Mouse (Mus musculus) stomach, postnatal 0 days (tissue): ENCODE results near the gene B230104I21Rik. TPM values are rescaled to one million over a fixed set of nuclear protein-coding genes. Genes with fewer than 3 reads are reported as not detected.
A peak's percentile ranks its signal among the peaks of the same experiment; 100 is the strongest.

Experiments
- ATAC-seq: fragments of 200-750 bp; cut with Nextera tagmentation; 2 replicates; pipeline ENCODE4 v1.8.0; 2017; ENCODE audit not compliant: low FRiP score, low TSS enrichment
- DNase-seq: peaks from one replicate; pipeline ENCODE4 v3.0.0-alpha.2; 2016; ENCODE audit warnings: low spot score
- H3K27ac ChIP-seq: fragments of 300-500 bp; sonication (generic); replicated peaks from 2 replicates; pipeline ENCODE4 v1.5.1; 2014; ENCODE audit warnings: mild to moderate bottlenecking, control low read depth
- H3K27me3 ChIP-seq: fragments of 300-500 bp; sonication (generic); 2 replicates; pipeline ENCODE4 v1.6.1; 2014; ENCODE audit warnings: low read length; ENCODE audit not compliant: control insufficient read depth, insufficient read depth
- H3K36me3 ChIP-seq: fragments of 300-500 bp; sonication (generic); 2 replicates; pipeline ENCODE4 v1.6.1; 2014; ENCODE audit warnings: low read length, mixed read lengths; ENCODE audit not compliant: control insufficient read depth, insufficient read depth
- H3K4me1 ChIP-seq: fragments of 300-500 bp; sonication (generic); replicated peaks from 2 replicates; pipeline ENCODE4 v1.6.1; 2014; ENCODE audit warnings: antibody characterized with exemption; ENCODE audit not compliant: control insufficient read depth, insufficient read depth
- H3K4me2 ChIP-seq: fragments of 300-500 bp; sonication (generic); replicated peaks from 2 replicates; pipeline ENCODE4 v1.6.1; 2014; ENCODE audit warnings: low read depth, mild to moderate bottlenecking, control low read depth, moderate library complexity
- H3K4me3 ChIP-seq: fragments of 300-500 bp; sonication (generic); 2 replicates; pipeline ENCODE4 v1.5.1; 2014; ENCODE audit warnings: low read depth, low read length, control low read depth
- H3K9ac ChIP-seq: fragments of 300-500 bp; sonication (generic); 2 replicates; pipeline ENCODE4 v1.6.1; 2014; ENCODE audit warnings: mild to moderate bottlenecking, low read length, control low read depth, mixed read lengths
- H3K9me3 ChIP-seq: fragments of 300-500 bp; sonication (generic); 2 replicates; pipeline ENCODE4 v1.6.1; 2016; ENCODE audit warnings: low read length; ENCODE audit not compliant: control insufficient read depth
- CTCF ChIP-seq: IDR thresholded peaks from 2 replicates; pipeline ENCODE4 v1.5.1; 2016; ENCODE audit warnings: antibody characterized with exemption, low read depth, mild to moderate bottlenecking, moderate library complexity
- EP300 ChIP-seq: optimal IDR thresholded peaks from 2 replicates; pipeline ENCODE3; 2016; ENCODE audit warnings: antibody characterized with exemption
- WGBS: fragments of 180-500 bp; shearing (Covaris S2); extraction: QIAGEN DNeasy Blood & Tissue Kit; methylation state at CpG from one replicate; pipeline ENCODE4 v1.1.7; 2014; 5-methylcytosine and 5-hydroxymethylcytosine counted together
- polyA plus RNA-seq: library from polyadenylated mRNA; unstranded; fragments of >200 nt; fragmentation: Nextera tagmentation; extraction: Ambion mirVana; gene quantifications from 2 replicates; pipeline ENCODE4 v1.2.1, GENCODE M21; 2015

The B230104I21Rik gene
- polyA plus RNA-seq, 1 experiment from 2014 or later = not detected

DNA sequence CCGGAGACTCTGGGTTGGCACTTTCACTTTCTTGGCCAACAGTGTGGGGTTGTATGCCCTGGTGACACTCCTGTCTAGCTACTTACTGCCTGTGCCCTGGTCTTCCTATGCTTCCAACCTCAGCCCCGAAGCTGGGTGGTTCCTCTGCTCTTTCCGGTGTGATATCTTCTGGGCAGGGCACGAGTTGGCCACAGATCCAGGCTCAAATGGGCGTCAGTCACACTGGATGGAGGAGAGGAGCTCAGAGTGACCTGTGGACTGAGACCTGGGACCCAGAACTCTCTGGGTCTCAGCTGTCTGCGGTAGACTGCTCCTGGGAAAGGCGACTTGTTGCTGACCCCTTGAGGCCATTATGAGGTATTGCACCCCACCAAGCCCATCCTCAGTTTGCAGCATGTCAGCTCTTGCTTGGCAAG lies 34.5 kb upstream of the B230104I21Rik start, which contains the start of gene Arhgef16:
Gene Arhgef16, minus strand, starts transcription at position 211 of the 416 bp plus-strand sequence.
- Histone ChIP-seq H3K4me2 (no peak within 1 kb of the TSS), H3K9me3 (no peaks in the 10 kb centered on the region), H3K27ac (peak within 1 kb of the TSS; percentile 56; the same call in 1 of the 2 replicates), H3K36me3 (no peaks in the 10 kb centered on the region), H3K4me3 (no peak within 1 kb of the TSS), H3K4me1 (0 out of 2 replicates have a peak, but pooled peaks cover 2% of the 10 kb centered on the region), H3K9ac (peak within 1 kb of the TSS; percentile 13; the same call in 1 of the 2 replicates), H3K27me3 (no peaks in the 10 kb centered on the region)
- TF ChIP-seq EP300 (no peak), CTCF (peak; percentile 92)
- ATAC-seq (peak; percentile 27), DNase-seq (peak; percentile 67)
- 20% methylated on average over 7 of the region's 7 CpGs for WGBS

DNA sequence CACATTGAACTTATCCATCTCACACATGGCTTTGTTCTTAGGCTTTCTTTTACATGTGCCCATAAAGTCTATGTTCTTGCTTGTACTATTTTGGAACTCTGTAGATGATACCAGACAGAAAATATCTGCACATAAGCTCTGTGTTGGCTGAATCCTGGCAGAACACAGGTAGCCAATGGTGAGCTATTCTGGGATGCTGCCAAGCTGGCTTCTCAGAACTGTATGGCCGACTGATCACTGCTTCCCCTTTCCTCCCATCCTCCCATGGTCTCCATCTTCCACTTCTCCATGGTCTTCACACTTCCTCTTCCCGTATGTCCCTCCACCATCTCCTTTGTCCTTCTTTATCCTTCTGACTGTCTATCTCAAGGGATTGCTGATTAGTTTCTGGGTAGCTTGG lies 26.8 kb upstream of the B230104I21Rik start:
- no peak for TF ChIP-seq CTCF
- no peak for TF ChIP-seq EP300
- no peak for DNase-seq
- H3K4me3 ChIP-seq = no peak overlapping the region
- H3K4me2 ChIP-seq = no peak overlapping the region
- H3K36me3 ChIP-seq = no peaks in the 10 kb centered on the region
- no peak overlapping the region for H3K9ac ChIP-seq
- no peak for ATAC-seq
- no peaks in the 10 kb centered on the region for H3K4me1 ChIP-seq
- H3K9me3 ChIP-seq = no peaks in the 10 kb centered on the region
- H3K27ac ChIP-seq = no peak overlapping the region
- no peaks in the 10 kb centered on the region for H3K27me3 ChIP-seq
- 66% methylated on average over 2 of the region's 2 CpGs for WGBS

DNA sequence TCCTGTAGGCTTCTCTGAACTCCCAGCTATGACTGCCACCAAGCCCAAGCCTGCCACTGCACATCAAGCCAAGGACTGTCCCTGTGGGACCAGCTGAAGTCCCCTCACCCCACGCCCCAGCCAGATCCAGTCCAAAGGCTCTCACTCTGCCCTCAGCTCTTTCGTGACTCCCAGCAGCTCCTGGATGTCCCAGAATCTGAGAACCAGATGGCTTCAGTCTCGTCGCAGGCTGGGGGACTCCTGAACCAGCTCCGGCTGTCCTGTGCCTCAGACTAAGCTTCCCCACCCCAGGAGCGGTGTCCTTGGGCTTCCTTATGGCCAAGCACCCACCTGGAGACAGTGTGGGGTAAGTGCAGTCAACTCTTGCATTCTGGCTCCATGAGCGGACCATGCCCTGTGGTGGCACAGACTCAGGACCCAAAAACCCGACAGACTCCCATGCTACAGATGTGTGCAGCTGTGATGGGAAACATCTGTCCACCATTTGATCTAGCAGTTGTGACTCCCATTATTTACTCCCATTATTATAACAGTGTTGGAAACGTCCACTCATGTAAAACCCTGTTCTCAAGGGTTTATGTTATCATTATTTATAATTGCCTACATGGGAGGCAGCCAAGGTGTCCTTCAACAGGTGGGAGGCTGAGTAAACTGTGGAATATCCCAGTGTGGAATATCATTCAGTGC lies 25.2 kb upstream of the B230104I21Rik start:
- DNase-seq (no peak), ATAC-seq (no peak)
- H3K27me3 ChIP-seq = no peaks in the 10 kb centered on the region
- no peaks in the 10 kb centered on the region for H3K9me3 ChIP-seq
- TF ChIP-seq CTCF (no peak), EP300 (no peak)
- H3K4me1 ChIP-seq = no peaks in the 10 kb centered on the region
- H3K27ac ChIP-seq = no peak overlapping the region
- H3K4me3 ChIP-seq = no peak overlapping the region
- no peaks in the 10 kb centered on the region for H3K36me3 ChIP-seq
- H3K4me2 ChIP-seq = no peak overlapping the region
- no peak overlapping the region for H3K9ac ChIP-seq
- WGBS = 50% methylated on average over 9 of the region's 9 CpGs

DNA sequence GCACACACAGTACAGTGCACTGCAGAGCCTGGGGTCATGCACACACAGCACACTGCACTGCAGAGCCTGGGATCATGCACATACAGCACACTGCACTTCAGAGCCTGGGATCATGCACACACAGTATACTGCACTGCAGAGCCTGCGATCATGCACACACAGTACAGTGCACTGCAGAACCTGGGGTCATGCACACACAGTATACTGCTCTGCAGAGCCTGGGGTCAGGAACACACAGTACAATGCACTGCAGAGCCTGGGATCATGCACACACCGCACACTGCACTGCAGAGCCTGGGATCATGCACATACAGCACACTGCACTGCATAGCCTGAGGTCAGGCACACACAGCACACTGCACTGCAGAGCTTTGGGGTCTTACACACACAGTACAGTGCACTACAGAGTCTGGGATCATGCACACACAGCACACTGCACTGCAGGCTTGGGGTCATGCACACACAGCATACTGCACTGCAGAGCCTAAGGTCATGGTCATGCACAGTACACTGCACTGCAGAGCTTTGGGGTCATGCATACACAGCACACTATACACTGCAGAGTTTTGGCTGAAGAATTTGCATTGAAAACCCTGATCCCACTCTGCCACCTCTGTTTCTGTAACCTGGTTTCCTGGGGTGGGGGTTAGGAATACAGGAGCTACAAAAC lies 23.6 kb upstream of the B230104I21Rik start:
- Histone ChIP-seq H3K27me3 (no peaks in the 10 kb centered on the region), H3K9ac (no peak overlapping the region), H3K4me3 (no peak overlapping the region), H3K4me2 (no peak overlapping the region), H3K9me3 (no peaks in the 10 kb centered on the region), H3K27ac (no peak overlapping the region), H3K4me1 (no peaks in the 10 kb centered on the region), H3K36me3 (no peaks in the 10 kb centered on the region)
- 94% methylated on average over 2 of the region's 2 CpGs for WGBS
- peak; percentile 22; the same call in 1 of the 2 replicates for ATAC-seq
- no peak for TF ChIP-seq EP300
- no peak for TF ChIP-seq CTCF
- no peak for DNase-seq

DNA sequence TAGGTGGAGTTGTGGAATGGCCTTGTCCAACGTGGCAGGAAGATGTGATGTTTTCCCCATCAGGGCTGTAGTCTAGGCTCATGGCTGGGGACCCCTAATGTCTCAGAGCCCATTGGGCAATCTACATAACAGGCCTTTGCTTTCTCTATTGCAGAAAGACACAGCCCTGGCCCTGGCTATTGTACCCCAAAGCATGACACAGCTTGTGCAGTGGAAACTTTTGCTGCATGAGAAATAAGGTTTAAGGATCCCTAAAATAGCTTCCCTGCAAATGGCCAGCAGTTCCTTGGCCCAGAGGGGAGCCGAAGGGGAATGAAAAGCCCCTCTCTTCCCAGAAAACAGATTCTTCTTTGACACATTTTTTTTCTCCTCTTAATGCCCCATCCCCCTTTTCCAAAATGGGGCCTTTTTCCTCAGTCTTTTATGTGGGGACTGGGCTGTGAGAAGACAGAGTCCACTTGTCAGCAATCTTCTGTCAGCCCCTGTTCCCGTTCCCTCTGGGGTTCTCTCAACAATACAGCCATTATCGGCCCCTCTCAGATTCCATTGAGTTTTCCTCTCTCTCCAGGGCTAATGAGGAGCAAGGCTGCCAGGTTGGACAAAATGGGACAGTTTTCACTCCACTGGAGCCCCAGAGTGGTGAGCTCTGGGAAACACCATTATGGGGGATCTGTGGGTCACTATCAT lies 22.8 kb upstream of the B230104I21Rik start:
- 68% methylated on average over 4 of the region's 4 CpGs for WGBS
- Histone ChIP-seq H3K27me3 (no peaks in the 10 kb centered on the region), H3K36me3 (no peaks in the 10 kb centered on the region), H3K27ac (no peak overlapping the region), H3K9me3 (no peaks in the 10 kb centered on the region), H3K9ac (no peak overlapping the region), H3K4me1 (no peaks in the 10 kb centered on the region), H3K4me2 (no peak overlapping the region), H3K4me3 (no peak overlapping the region)
- TF ChIP-seq CTCF (no peak), EP300 (no peak)
- no peak for ATAC-seq
- DNase-seq = no peak

DNA sequence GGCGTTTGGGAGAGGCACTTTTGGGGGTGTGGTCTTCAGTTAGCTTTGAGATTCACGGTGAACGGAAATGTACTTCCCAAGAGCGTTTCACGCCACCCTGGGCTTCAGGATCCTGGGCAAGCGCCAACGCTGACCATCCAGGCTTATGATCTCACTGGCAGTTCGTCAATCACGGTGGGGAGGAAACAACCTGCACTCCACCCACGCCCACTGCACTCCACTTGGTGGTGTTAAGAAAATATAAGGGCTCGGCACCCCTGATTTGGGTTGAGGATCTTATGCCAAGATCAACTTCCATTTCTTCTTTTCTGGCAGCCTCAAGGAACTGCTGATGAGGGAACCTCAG lies 22.3 kb upstream of the B230104I21Rik start:
- H3K9ac ChIP-seq = no peak overlapping the region
- no peak overlapping the region for H3K4me3 ChIP-seq
- H3K27me3 ChIP-seq = no peaks in the 10 kb centered on the region
- no peak for DNase-seq
- H3K9me3 ChIP-seq = no peaks in the 10 kb centered on the region
- ATAC-seq = no peak
- TF ChIP-seq CTCF = no peak
- no peak for TF ChIP-seq EP300
- WGBS = 80% methylated on average over 11 of the region's 11 CpGs
- no peak overlapping the region for H3K27ac ChIP-seq
- no peaks in the 10 kb centered on the region for H3K36me3 ChIP-seq
- no peaks in the 10 kb centered on the region for H3K4me1 ChIP-seq
- no peak overlapping the region for H3K4me2 ChIP-seq
